In the genomic region with DNA sequence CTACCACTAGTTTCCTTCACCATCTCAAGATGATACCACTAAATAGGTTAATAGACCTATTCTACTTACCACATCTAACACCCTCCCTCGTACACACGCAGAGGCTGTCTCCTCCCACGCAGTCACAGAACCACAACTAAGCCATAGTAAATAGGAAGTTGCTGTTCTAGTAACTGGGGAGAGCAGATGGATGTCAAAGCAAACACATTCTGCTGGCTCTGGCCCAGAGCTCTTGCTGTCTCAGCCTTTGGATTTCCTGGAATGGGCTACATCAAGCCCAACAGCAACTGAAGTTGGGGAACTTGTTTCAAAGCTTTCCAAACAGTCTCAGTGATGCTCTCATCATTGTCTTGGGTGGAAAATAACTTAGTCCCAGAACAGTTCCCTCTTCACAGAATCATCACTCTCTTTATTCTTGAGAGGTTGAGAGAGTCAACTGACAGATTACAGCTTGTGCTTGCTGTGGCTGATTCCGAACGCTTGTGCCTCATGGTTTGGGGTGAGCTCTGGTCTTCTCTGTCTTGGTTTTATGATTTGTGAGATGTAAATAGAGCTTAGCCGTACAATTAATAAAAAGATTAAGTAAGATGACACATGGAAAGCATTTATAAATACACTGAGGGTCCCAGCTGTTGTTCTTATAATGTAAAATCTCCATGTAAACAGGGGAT, we compare ENCODE assay signal across 9 mouse cellular contexts.
DNase-seq lines count a peak whose midpoint lies in the region; ATAC-seq and TF ChIP-seq lines count a peak whose summit lies in the region.
"Had no signal": no experiment of that assay in that cellular context is flagged by ENCODE, and none has a peak within 500 bp of the region (broad histone marks: within the 10 kb centered on the region; RNA-seq: fewer than 3 reads in every experiment).

No protein-coding gene starts in this region.

- WGBS in embryonic facial prominence, embryonic 14.5 days, result 76% methylated on average over 6 of the region's 6 CpGs
- 91% methylated on average over 6 of the region's 6 CpGs for WGBS in embryonic facial prominence, embryonic 10.5 days
- 48% methylated on average over 6 of the region's 6 CpGs for WGBS in lung, postnatal 0 days
- WGBS in hindbrain, embryonic 12.5 days, result 89% methylated on average over 6 of the region's 6 CpGs

- peak; percentile 54 for DNase-seq in embryonic facial prominence, embryonic 14.5 days (ENCODE audit: low spot score)
- DNase-seq in embryonic facial prominence, embryonic 10.5 days (ENCODE audit: low spot score), result no peak
- peak; percentile 32 for DNase-seq in urinary bladder, postnatal 25 days (ENCODE audit: low spot score)
- no peak for DNase-seq in urinary bladder, adult 2 months (ENCODE audit: low spot score)
- peak; percentile 19 to 30 for DNase-seq in kidney, adult 8-10 months
- peak; percentile 90 for DNase-seq in lung, postnatal 0 days (ENCODE audit: low spot score)
- DNase-seq in thymus, postnatal 4 days, result peak; percentile 17

- no peaks in the 10 kb centered on the region for H3K36me3 ChIP-seq in embryonic facial prominence, embryonic 14.5 days (ENCODE audit: control insufficient read depth, insufficient read depth, low read length)
- H3K36me3 ChIP-seq in embryonic facial prominence, embryonic 10.5 days (replicated peaks), result no peaks in the 10 kb centered on the region
- no peaks in the 10 kb centered on the region for H3K36me3 ChIP-seq in lung, postnatal 0 days (ENCODE audit: insufficient read depth, low read length)
- no peaks in the 10 kb centered on the region for H3K36me3 ChIP-seq in hindbrain, embryonic 12.5 days
- H3K36me3 ChIP-seq: embryonic facial prominence, embryonic 12.5 days had no signal

- no peak overlapping the region for H3K9ac ChIP-seq in embryonic facial prominence, embryonic 14.5 days (ENCODE audit: low read depth, low read length)
- H3K9ac ChIP-seq in lung, postnatal 0 days (replicated peaks; ENCODE audit: low read depth), result no peak overlapping the region
- H3K9ac ChIP-seq in hindbrain, embryonic 12.5 days, result no peak overlapping the region
- H3K9ac ChIP-seq: embryonic facial prominence, embryonic 12.5 days had no signal

- no peaks in the 10 kb centered on the region for H3K4me1 ChIP-seq in embryonic facial prominence, embryonic 14.5 days (ENCODE audit: control insufficient read depth, insufficient read depth, low read length)
- no peaks in the 10 kb centered on the region for H3K4me1 ChIP-seq in embryonic facial prominence, embryonic 10.5 days
- H3K4me1 ChIP-seq in lung, postnatal 0 days (ENCODE audit: insufficient read depth, low read depth, low read length), result 0 out of 2 replicates have a peak, but pooled peaks cover 4% of the 10 kb centered on the region
- no peaks in the 10 kb centered on the region for H3K4me1 ChIP-seq in hindbrain, embryonic 12.5 days
- H3K4me1 ChIP-seq: embryonic facial prominence, embryonic 12.5 days had no signal

- TF ChIP-seq EP300 in lung, postnatal 0 days (IDR thresholded peaks at IDR 0.05), result peak; percentile 76

- no peaks in the 10 kb centered on the region for H3K9me3 ChIP-seq in embryonic facial prominence, embryonic 14.5 days (ENCODE audit: control insufficient read depth, low read length)
- H3K9me3 ChIP-seq in embryonic facial prominence, embryonic 10.5 days, result no peaks in the 10 kb centered on the region
- H3K9me3 ChIP-seq in lung, postnatal 0 days (ENCODE audit: low read length), result no peaks in the 10 kb centered on the region
- H3K9me3 ChIP-seq in hindbrain, embryonic 12.5 days (replicated peaks), result no peaks in the 10 kb centered on the region
- H3K9me3 ChIP-seq: embryonic facial prominence, embryonic 12.5 days had no signal

- no peaks in the 10 kb centered on the region for H3K27me3 ChIP-seq in embryonic facial prominence, embryonic 14.5 days (replicated peaks; ENCODE audit: control insufficient read depth, insufficient read depth, low read length)
- H3K27me3 ChIP-seq in embryonic facial prominence, embryonic 10.5 days (replicated peaks; ENCODE audit: low read depth, poor library complexity, severe bottlenecking), result no peaks in the 10 kb centered on the region
- no peaks in the 10 kb centered on the region for H3K27me3 ChIP-seq in lung, postnatal 0 days (replicated peaks; ENCODE audit: insufficient read depth, low read length)
- H3K27me3 ChIP-seq in hindbrain, embryonic 12.5 days, result no peaks in the 10 kb centered on the region
- H3K27me3 ChIP-seq: embryonic facial prominence, embryonic 12.5 days had no signal

- no peak for TF ChIP-seq CTCF in lung, postnatal 0 days (IDR thresholded peaks at IDR 0.05)

- H3K4me3 ChIP-seq in embryonic facial prominence, embryonic 14.5 days (ENCODE audit: low read depth, low read length), result no peak overlapping the region
- H3K4me3 ChIP-seq in embryonic facial prominence, embryonic 10.5 days, result no peak overlapping the region
- H3K4me3 ChIP-seq in lung, postnatal 0 days (ENCODE audit: low read depth, low read length), result no peak overlapping the region
- H3K4me3 ChIP-seq in hindbrain, embryonic 12.5 days, result no peak overlapping the region
- H3K4me3 ChIP-seq: embryonic facial prominence, embryonic 12.5 days had no signal

- H3K27ac ChIP-seq in embryonic facial prominence, embryonic 14.5 days (replicated peaks; ENCODE audit: low read depth, low read length), result no peak overlapping the region
- H3K27ac ChIP-seq in embryonic facial prominence, embryonic 10.5 days (replicated peaks), result no peak overlapping the region
- H3K27ac ChIP-seq in lung, postnatal 0 days (ENCODE audit: low read length), result no peak overlapping the region
- H3K27ac ChIP-seq in hindbrain, embryonic 12.5 days, result no peak overlapping the region
- H3K27ac ChIP-seq: embryonic facial prominence, embryonic 12.5 days had no signal

- no peak; the same call in 1 of the 2 replicates for ATAC-seq in embryonic facial prominence, embryonic 14.5 days (ENCODE audit: low read depth)
- peak; percentile 91 for ATAC-seq in lung, postnatal 0 days
- no peak for ATAC-seq in hindbrain, embryonic 12.5 days (ENCODE audit: low FRiP score)

- H3K4me2 ChIP-seq in embryonic facial prominence, embryonic 14.5 days (ENCODE audit: low read depth, low read length), result no peak overlapping the region
- H3K4me2 ChIP-seq in lung, postnatal 0 days (replicated peaks; ENCODE audit: low read depth, low read length), result no peak overlapping the region
- no peak overlapping the region for H3K4me2 ChIP-seq in hindbrain, embryonic 12.5 days (replicated peaks)
- H3K4me2 ChIP-seq: embryonic facial prominence, embryonic 12.5 days had no signal

Comparison
In these comparisons a context has a peak if more than half of its experiments do, and no peak if none do; other contexts are left out.
1. DNase-seq: peak in embryonic facial prominence, embryonic 14.5 days (single experiment), urinary bladder, postnatal 25 days (single experiment), kidney, adult 8-10 months (2 of 2), lung, postnatal 0 days (single experiment) and thymus, postnatal 4 days (single experiment); none in embryonic facial prominence, embryonic 10.5 days (single experiment) and urinary bladder, adult 2 months (single experiment).